Mouse (Mus musculus) cerebellum, adult 11 months (tissue): ENCODE results near the gene Phb.
"Not testable (repeated sequence)": the region's sequence is repeated elsewhere in the genome, so short reads cannot be mapped to it uniquely, and the experiment has no call there.

Experiments
- DNase-seq: peaks from one replicate; pipeline ENCODE4 v3.0.0; 2022

Gene Phb

GRCm38 (mm10) chr11:95657449-95657848 lies 9.3 kb upstream of the Phb start:
- DNase-seq: no peak

- peak; percentile 25 for DNase-seq
Observed at GRCm38 (mm10) chr11:95667177-95667576, 420 bp downstream of the Phb start.

- not testable (repeated sequence) for DNase-seq
Observed at GRCm38 (mm10) chr11:95668086-95668485, 1.3 kb downstream of the Phb start.

- no peak for DNase-seq
Observed at GRCm38 (mm10) chr11:95675498-95675897, 8.7 kb downstream of the Phb start.

- DNase-seq: no peak
Observed at GRCm38 (mm10) chr11:95676307-95676706, 9.6 kb downstream of the Phb start.

GRCm38 (mm10) chr11:95677925-95678701 lies 11.4 kb downstream of the Phb start:
- DNase-seq: no peak

GRCm38 (mm10) chr11:95681995-95682601 lies 15.3 kb downstream of the Phb start:
- no peak for DNase-seq

GRCm38 (mm10) chr11:95682946-95683345 lies 16.2 kb downstream of the Phb start:
- no peak for DNase-seq

- peak; percentile 67 for DNase-seq
Observed at GRCm38 (mm10) chr11:95686031-95686430, 19.3 kb downstream of the Phb start.

- DNase-seq: no peak
Observed at GRCm38 (mm10) chr11:95687084-95687656, 20.4 kb downstream of the Phb start.

GRCm38 (mm10) chr11:95688515-95688914 lies 21.8 kb downstream of the Phb start:
- no peak for DNase-seq

GRCm38 (mm10) chr11:95688981-95689380 lies 22.2 kb downstream of the Phb start:
- no peak for DNase-seq

GRCm38 (mm10) chr11:95689544-95689943 lies 22.8 kb downstream of the Phb start:
- DNase-seq: no peak

- no peak for DNase-seq
Observed at GRCm38 (mm10) chr11:95698541-95698940, 31.8 kb downstream of the Phb start.

GRCm38 (mm10) chr11:95700778-95701739 lies 34.3 kb downstream of the Phb start:
- DNase-seq: no peak

- no peak for DNase-seq
Observed at GRCm38 (mm10) chr11:95704032-95704969, 37.5 kb downstream of the Phb start.

- DNase-seq: no peak
Observed at GRCm38 (mm10) chr11:95704970-95705330, 38.2 kb downstream of the Phb start.

GRCm38 (mm10) chr11:95709534-95710040 lies 42.8 kb downstream of the Phb start:
- DNase-seq: no peak

- DNase-seq: no peak
Observed at GRCm38 (mm10) chr11:95710478-95710877, 43.7 kb downstream of the Phb start.

GRCm38 (mm10) chr11:95712085-95712562 lies 45.4 kb downstream of the Phb start:
- peak; percentile 20 for DNase-seq

GRCm38 (mm10) chr11:95712563-95713224 lies 45.9 kb downstream of the Phb start, which contains the start of gene Zfp652:
Zfp652 (plus strand) TSS chr11:95712673.
- peak; percentile 94 for DNase-seq
